Comparison of ENCODE assay signal across 10 mouse cellular contexts in genomic region chr15:98771813-98772425, GRCm38 (mm10). TPM values are rescaled to one million over a fixed set of nuclear protein-coding genes. Genes with fewer than 3 reads are reported as not detected.
DNase-seq lines count a peak whose midpoint lies in the region; ATAC-seq and TF ChIP-seq lines count a peak whose summit lies in the region.
"Had no signal": no experiment of that assay in that cellular context is flagged by ENCODE, and none has a peak within 500 bp of the region (broad histone marks: within the 10 kb centered on the region; RNA-seq: fewer than 3 reads in every experiment).

No protein-coding gene starts in this region.

- no peak overlapping the region for H3K27ac ChIP-seq in heart, embryonic 12.5 days (ENCODE audit: poor library complexity, severe bottlenecking)
- H3K27ac ChIP-seq in embryonic facial prominence, embryonic 15.5 days (replicated peaks) = no peak overlapping the region
- H3K27ac ChIP-seq in liver, embryonic 14.5 days = no peak overlapping the region

- no peak for ATAC-seq in heart, embryonic 12.5 days (ENCODE audit: insufficient number of reproducible peaks, low FRiP score)
- ATAC-seq in embryonic facial prominence, embryonic 15.5 days (ENCODE audit: insufficient number of reproducible peaks, low FRiP score, low TSS enrichment, low read depth) = no peak
- ATAC-seq in liver, embryonic 14.5 days (ENCODE audit: insufficient read depth) = no peak

- TF ChIP-seq EP300 in liver, embryonic 14.5 days (IDR thresholded peaks at IDR 0.05; ENCODE audit: low read depth) = no peak

- TF ChIP-seq CTCF in liver, embryonic 14.5 days (IDR thresholded peaks at IDR 0.05; ENCODE audit: low read depth) = no peak

- peak overlapping the region; percentile 71 for H3K4me2 ChIP-seq in heart, embryonic 12.5 days
- H3K4me2 ChIP-seq in embryonic facial prominence, embryonic 15.5 days (replicated peaks) = peak overlapping the region; percentile 53
- peak overlapping the region; percentile 66 for H3K4me2 ChIP-seq in liver, embryonic 14.5 days (ENCODE audit: low read depth)

- H3K27me3 ChIP-seq in heart, embryonic 12.5 days (replicated peaks) = peaks cover 86% of the 10 kb centered on the region
- peaks cover 60% of the 10 kb centered on the region for H3K27me3 ChIP-seq in embryonic facial prominence, embryonic 15.5 days
- H3K27me3 ChIP-seq in liver, embryonic 14.5 days (ENCODE audit: control insufficient read depth, insufficient read depth, low read length) = peaks cover 55% of the 10 kb centered on the region

- H3K9ac ChIP-seq in heart, embryonic 12.5 days = peak overlapping the region; percentile 61
- H3K9ac ChIP-seq in embryonic facial prominence, embryonic 15.5 days = no peak overlapping the region
- H3K9ac ChIP-seq in liver, embryonic 14.5 days (replicated peaks) = no peak overlapping the region

- peak overlapping the region; percentile 41 for H3K4me3 ChIP-seq in heart, embryonic 12.5 days
- H3K4me3 ChIP-seq in embryonic facial prominence, embryonic 15.5 days (replicated peaks) = peak overlapping the region; percentile 33; the same call in 1 of the 2 replicates
- peak overlapping the region in 1 of 2 experiments; percentile 40; a peak in 1 of 4 replicates for H3K4me3 ChIP-seq in liver, embryonic 14.5 days (ENCODE audit: insufficient read depth in 1 of 2, low read depth in 2 of 2, low read length in 2 of 2)

- no peaks in the 10 kb centered on the region for H3K36me3 ChIP-seq in heart, embryonic 12.5 days
- H3K36me3 ChIP-seq in embryonic facial prominence, embryonic 15.5 days = no peaks in the 10 kb centered on the region
- H3K36me3 ChIP-seq in liver, embryonic 14.5 days (replicated peaks; ENCODE audit: control insufficient read depth, insufficient read depth, low read depth) = no peaks in the 10 kb centered on the region

- no peaks in the 10 kb centered on the region; the same call in 1 of the 2 replicates for H3K9me3 ChIP-seq in heart, embryonic 12.5 days (replicated peaks)
- H3K9me3 ChIP-seq in embryonic facial prominence, embryonic 15.5 days (replicated peaks) = no peaks in the 10 kb centered on the region
- H3K9me3 ChIP-seq in liver, embryonic 14.5 days (ENCODE audit: control insufficient read depth, low read length) = no peaks in the 10 kb centered on the region

- no peak for DNase-seq in heart, adult 18-20 months
- DNase-seq in CD4-positive helper T cell, adult 2 months (ENCODE audit: low read depth, low spot score) = peak; percentile 29
- DNase-seq in liver, embryonic 14.5 days (ENCODE audit: low read depth in 3 of 3, low spot score in 3 of 3) = no peak
- no peak for DNase-seq in adrenal gland, postnatal 14 days
- no peak for DNase-seq in layer of hippocampus, postnatal 10 days (ENCODE audit: low spot score in 2 of 2)
- DNase-seq in spleen, adult 12 weeks (ENCODE audit: low spot score) = no peak
- DNase-seq: cerebellum, adult 8-10 months had no signal

- 6% methylated on average over 12 of the region's 12 CpGs for WGBS in heart, embryonic 12.5 days
- WGBS in embryonic facial prominence, embryonic 15.5 days = 15% methylated on average over 12 of the region's 12 CpGs
- WGBS in liver, embryonic 14.5 days (ENCODE audit: insufficient replicate concordance) = 4% methylated on average over 12 of the region's 12 CpGs

- H3K4me1 ChIP-seq in heart, embryonic 12.5 days (replicated peaks) = peaks cover 14% of the 10 kb centered on the region
- H3K4me1 ChIP-seq in embryonic facial prominence, embryonic 15.5 days = peaks cover 34% of the 10 kb centered on the region
- peaks cover 0 to 2% of the 10 kb centered on the region in 2 experiments; a peak in 2 of 4 replicates for H3K4me1 ChIP-seq in liver, embryonic 14.5 days (replicated peaks; ENCODE audit: control insufficient read depth in 2 of 2, insufficient read depth in 2 of 2, low read length in 1 of 2)

RNA-seq across cellular contexts. Expression of gene Wnt10b, which starts 6.0 kb away (rescaled TPM):
- not detected in 2 replicates for polyA plus RNA-seq in heart, embryonic 12.5 days (2016; fragmentation: Nextera tagmentation; extraction: Ambion mirVana)
- under 1 TPM; 0.10 to 0.20 TPM for total RNA-seq in heart, adult 18-20 months (2021)
- 6.0 and 8.0 TPM in 2 replicates for polyA plus RNA-seq in embryonic facial prominence, embryonic 15.5 days (2015; fragmentation: Nextera tagmentation; extraction: Ambion mirVana)
- 0.03 TPM in 2 replicates for polyA plus RNA-seq in liver, embryonic 14.5 days (2012; rRNA removed)
- not detected in 2 replicates for polyA plus RNA-seq in liver, embryonic 14.5 days (2014; fragmentation: Nextera tagmentation; extraction: Ambion mirVana)
- 0.48 and 0.79 TPM in 2 replicates for total RNA-seq in adrenal gland, postnatal 14 days (2021)
- total RNA-seq in layer of hippocampus, postnatal 10 days (2021) = under 1 TPM; 0.25 to 0.37 TPM

RNA-seq across cellular contexts. Expression of gene Arf3, which starts 8.9 kb away (rescaled TPM):
- 46.3 and 46.9 TPM in 2 replicates for polyA plus RNA-seq in heart, embryonic 12.5 days (2016; fragmentation: Nextera tagmentation; extraction: Ambion mirVana)
- total RNA-seq in heart, adult 18-20 months (2021) = 10 to 100 TPM; 17.8 to 21.5 TPM
- 52.6 and 53.3 TPM in 2 replicates for polyA plus RNA-seq in embryonic facial prominence, embryonic 15.5 days (2015; fragmentation: Nextera tagmentation; extraction: Ambion mirVana)
- polyA plus RNA-seq in liver, embryonic 14.5 days (2012; rRNA removed) = 16.4 and 18.1 TPM in 2 replicates
- polyA plus RNA-seq in liver, embryonic 14.5 days (2014; fragmentation: Nextera tagmentation; extraction: Ambion mirVana) = 6.6 and 7.9 TPM in 2 replicates
- total RNA-seq in adrenal gland, postnatal 14 days (2021) = 98.5 and 104 TPM in 2 replicates
- 100 to 1,000 TPM; 636 TPM for total RNA-seq in layer of hippocampus, postnatal 10 days (2021)

RNA-seq across cellular contexts. Expression of gene Wnt1, which starts 17.7 kb away (rescaled TPM):
- polyA plus RNA-seq in heart, embryonic 12.5 days (2016; fragmentation: Nextera tagmentation; extraction: Ambion mirVana) = not detected in 2 replicates
- not detected for total RNA-seq in heart, adult 18-20 months (2021)
- polyA plus RNA-seq in embryonic facial prominence, embryonic 15.5 days (2015; fragmentation: Nextera tagmentation; extraction: Ambion mirVana) = 0.07 TPM in 1 of 2 replicates, not detected in the other
- not detected in 2 replicates for polyA plus RNA-seq in liver, embryonic 14.5 days (2012; rRNA removed)
- not detected in 2 replicates for polyA plus RNA-seq in liver, embryonic 14.5 days (2014; fragmentation: Nextera tagmentation; extraction: Ambion mirVana)
- total RNA-seq in adrenal gland, postnatal 14 days (2021) = not detected in 2 replicates
- total RNA-seq in layer of hippocampus, postnatal 10 days (2021) = not detected
- total RNA-seq: layer of hippocampus, postnatal 14 days had no signal

RNA-seq across cellular contexts. Expression of gene Ddn, which starts 37.4 kb away (rescaled TPM):
- 0.04 and 0.14 TPM in 2 replicates for polyA plus RNA-seq in heart, embryonic 12.5 days (2016; fragmentation: Nextera tagmentation; extraction: Ambion mirVana)
- under 1 TPM; 0.64 to 0.79 TPM for total RNA-seq in heart, adult 18-20 months (2021)
- 0.04 and 0.05 TPM in 2 replicates for polyA plus RNA-seq in embryonic facial prominence, embryonic 15.5 days (2015; fragmentation: Nextera tagmentation; extraction: Ambion mirVana)
- polyA plus RNA-seq in liver, embryonic 14.5 days (2012; rRNA removed) = 0.03 and 0.04 TPM in 2 replicates
- not detected in 2 replicates for polyA plus RNA-seq in liver, embryonic 14.5 days (2014; fragmentation: Nextera tagmentation; extraction: Ambion mirVana)
- 0.11 TPM in 1 of 2 replicates, not detected in the other for total RNA-seq in adrenal gland, postnatal 14 days (2021)
- 100 to 1,000 TPM; 401 to 403 TPM for total RNA-seq in layer of hippocampus, postnatal 10 days (2021)

RNA-seq across cellular contexts. Expression of gene Fkbp11, which starts 43.9 kb away (rescaled TPM):
- polyA plus RNA-seq in heart, embryonic 12.5 days (2016; fragmentation: Nextera tagmentation; extraction: Ambion mirVana) = 13.2 and 17.8 TPM in 2 replicates
- 1 to 10 TPM; 7.9 to 8.5 TPM for total RNA-seq in heart, adult 18-20 months (2021)
- 82.8 and 87.4 TPM in 2 replicates for polyA plus RNA-seq in embryonic facial prominence, embryonic 15.5 days (2015; fragmentation: Nextera tagmentation; extraction: Ambion mirVana)
- polyA plus RNA-seq in liver, embryonic 14.5 days (2012; rRNA removed) = 61.1 and 70.1 TPM in 2 replicates
- polyA plus RNA-seq in liver, embryonic 14.5 days (2014; fragmentation: Nextera tagmentation; extraction: Ambion mirVana) = 119 and 123 TPM in 2 replicates
- 7.2 and 7.7 TPM in 2 replicates for total RNA-seq in adrenal gland, postnatal 14 days (2021)
- 1 to 10 TPM; 2.2 to 2.6 TPM for total RNA-seq in layer of hippocampus, postnatal 10 days (2021)
